Mouse (Mus musculus): Measurements from ENCODE around the gene Olfr365.

Gene Olfr365

DNA sequence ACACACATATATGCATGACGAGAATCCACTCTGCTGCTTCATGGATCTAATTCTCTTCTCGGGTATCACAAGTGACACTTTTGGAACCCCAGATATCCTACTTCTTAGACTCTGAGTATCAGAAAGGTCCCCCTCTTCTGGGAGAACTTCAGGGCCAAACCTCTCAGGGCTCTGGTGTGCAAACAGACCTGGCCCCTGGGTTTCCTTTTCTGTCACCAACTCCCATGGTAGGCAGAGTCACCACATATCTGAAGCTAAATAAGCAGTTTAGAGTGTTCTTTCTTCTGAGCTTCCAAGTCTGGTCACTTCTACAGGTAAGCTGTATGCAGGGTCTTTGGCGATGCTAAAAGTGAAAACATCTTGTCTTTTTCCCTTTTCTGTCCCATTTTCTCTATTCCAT, at the start of gene Olfr365:
Olfr365 (plus strand) TSS at position 301 of the 400 bp plus-strand sequence.
- no peak for DNase-seq (ENCODE audit: low spot score in 2 of 2)

DNA sequence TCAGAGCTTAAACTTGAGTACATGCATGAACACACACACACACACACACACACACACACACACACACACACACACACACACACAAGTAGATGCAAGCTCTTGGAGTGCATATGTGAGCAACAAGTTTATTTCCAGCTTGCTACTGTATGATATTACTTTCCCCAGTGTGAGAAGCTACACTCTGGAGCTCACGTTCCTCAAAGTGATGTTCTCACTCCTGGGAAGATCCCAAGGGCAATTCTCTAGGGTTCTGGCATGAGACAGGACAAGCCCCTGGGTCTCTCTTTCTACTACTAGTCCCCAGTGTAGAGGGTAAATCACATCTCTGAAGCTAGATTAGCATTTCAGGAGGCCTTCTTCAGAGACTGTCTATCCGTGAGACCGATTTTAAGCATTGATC, 49.0 kb upstream of the Olfr365 start, which contains the start of gene Olfr364-ps1:
Olfr364-ps1 (plus strand) TSS at position 301 of the 400 bp plus-strand sequence.
- DNase-seq (ENCODE audit: low spot score in 2 of 2) = no peak

GRCm38 (mm10) chr2:37211274-37211673, 23.3 kb downstream of the Olfr365 start, which contains the start of gene Olfr366:
Olfr366 (plus strand) TSS chr2:37211574.
- DNase-seq (ENCODE audit: low spot score in 2 of 2) = no peak

All from spleen, postnatal 14 days (tissue).